In the genomic region with DNA sequence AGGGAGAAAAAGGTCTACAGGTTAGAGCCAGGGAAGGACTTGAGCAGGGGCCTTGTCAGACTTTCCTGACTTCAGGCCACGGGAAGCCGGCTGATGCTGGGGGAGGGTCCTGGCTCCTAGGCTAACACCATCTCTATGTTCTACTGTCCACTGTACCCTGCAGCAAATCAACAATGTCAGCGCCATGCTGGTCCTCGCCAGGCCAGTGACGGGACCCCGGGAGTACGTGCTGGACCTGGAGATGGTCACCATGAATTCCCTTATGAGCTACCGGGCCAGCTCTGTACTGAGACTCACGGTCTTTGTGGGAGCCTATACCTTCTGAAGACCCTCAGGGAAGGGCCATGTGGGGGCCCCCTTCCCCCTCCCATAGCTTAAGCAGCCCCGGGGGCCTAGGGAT, we compare ENCODE assay signal across 28 mouse cellular contexts. TPM values are rescaled to one million over a fixed set of nuclear protein-coding genes. Genes with fewer than 3 reads are reported as not detected.
"Had no signal": no experiment of that assay in that cellular context is flagged by ENCODE, and none has a peak within 500 bp of the region (broad histone marks: within the 10 kb centered on the region; RNA-seq: fewer than 3 reads in every experiment).

No protein-coding gene starts in this region.

- H3K4me2 ChIP-seq: heart, embryonic 12.5 days; hindbrain, embryonic 13.5 days; hindbrain, embryonic 15.5 days; kidney, embryonic 15.5 days; limb, embryonic 13.5 days; limb, embryonic 15.5 days; liver, embryonic 12.5 days had no signal

- H3K9me3 ChIP-seq: heart, embryonic 10.5 days; heart, embryonic 12.5 days; hindbrain, embryonic 13.5 days; hindbrain, embryonic 15.5 days; kidney, embryonic 15.5 days; limb, embryonic 13.5 days; limb, embryonic 15.5 days; liver, embryonic 12.5 days had no signal

- H3K27ac ChIP-seq: gastrocnemius, adult 2 months; heart, embryonic 10.5 days; hindbrain, embryonic 13.5 days; hindbrain, embryonic 15.5 days; hindbrain, postnatal 0 days; kidney, embryonic 15.5 days; kidney, postnatal 0 days; limb, embryonic 13.5 days; limb, embryonic 15.5 days; liver, embryonic 12.5 days; liver, embryonic 14.5 days had no signal

- H3K4me3 ChIP-seq: gastrocnemius, adult 2 months; heart, embryonic 10.5 days; heart, embryonic 12.5 days; hindbrain, embryonic 13.5 days; hindbrain, embryonic 15.5 days; kidney, embryonic 15.5 days; limb, embryonic 13.5 days; limb, embryonic 15.5 days; liver, embryonic 12.5 days had no signal

- H3K27me3 ChIP-seq: heart, embryonic 12.5 days; hindbrain, embryonic 13.5 days; hindbrain, embryonic 15.5 days; kidney, embryonic 15.5 days; limb, embryonic 13.5 days; limb, embryonic 15.5 days; liver, embryonic 12.5 days had no signal

- ATAC-seq: hindbrain, postnatal 0 days; intestine, embryonic 16.5 days; liver, embryonic 12.5 days had no signal

- DNase-seq: gastrocnemius, adult 2 months; gastrocnemius, postnatal 10 days; gastrocnemius, postnatal 36 days; heart, adult 18-20 months; heart, postnatal 14 days; heart, postnatal 36 days; kidney, adult 11 months; kidney, adult 2 months; kidney, adult 9 months; kidney, postnatal 14 days; kidney, postnatal 36 days; layer of hippocampus, adult 9-11 months; layer of hippocampus, postnatal 36 days; left cerebral cortex, postnatal 4 days had no signal

- H3K9ac ChIP-seq: heart, embryonic 12.5 days; hindbrain, embryonic 13.5 days; hindbrain, embryonic 15.5 days; kidney, embryonic 15.5 days; limb, embryonic 13.5 days; limb, embryonic 15.5 days; liver, embryonic 12.5 days; liver, embryonic 14.5 days had no signal

RNA-seq across cellular contexts. Expression of a gene that starts 7.6 kb away (rescaled TPM):
- total RNA-seq: hematopoietic stem cell, adult 5-6 weeks had no signal

RNA-seq across cellular contexts. Expression of a gene that starts 13.1 kb away (rescaled TPM):
- total RNA-seq: gastrocnemius, adult 2 months; gastrocnemius, postnatal 36 days; layer of hippocampus, adult 18-20 months; layer of hippocampus, postnatal 36 days had no signal
